Mouse (Mus musculus) cerebellum, adult 11 months (tissue): ENCODE measurements around the gene Bsn.
A peak's percentile ranks its signal among the peaks of the same experiment; 100 is the strongest.
"Not testable (repeated sequence)": the region's sequence is repeated elsewhere in the genome, so short reads cannot be mapped to it uniquely, and the experiment has no call there.

Experiments used
- DNase-seq: peaks from one replicate; pipeline ENCODE4 v3.0.0; 2022

The Bsn gene

GRCm38 (mm10) chr9:108147606-108148005 is 42.6 kb downstream of the Bsn start:
- no peak for DNase-seq

GRCm38 (mm10) chr9:108146451-108146850 is 43.7 kb downstream of the Bsn start:
- DNase-seq: peak; percentile 63

- DNase-seq: no peak
Observed at GRCm38 (mm10) chr9:108145740-108146139, 44.4 kb downstream of the Bsn start.

- DNase-seq: no peak
Observed at GRCm38 (mm10) chr9:108144371-108145270, 45.6 kb downstream of the Bsn start.

GRCm38 (mm10) chr9:108143470-108143869 is 46.7 kb downstream of the Bsn start:
- DNase-seq: no peak

GRCm38 (mm10) chr9:108141387-108141786 is 48.8 kb downstream of the Bsn start:
- no peak for DNase-seq

GRCm38 (mm10) chr9:108139963-108140695 is 50.1 kb downstream of the Bsn start:
- DNase-seq: no peak

GRCm38 (mm10) chr9:108139169-108139962 is 50.8 kb downstream of the Bsn start:
- peak; percentile 91 for DNase-seq

GRCm38 (mm10) chr9:108138118-108138517 is 52.1 kb downstream of the Bsn start:
- DNase-seq: no peak

- no peak for DNase-seq
Observed at GRCm38 (mm10) chr9:108137523-108137922, 52.7 kb downstream of the Bsn start.

- DNase-seq: peak; percentile 79
Observed at GRCm38 (mm10) chr9:108136930-108137462, 53.2 kb downstream of the Bsn start.

GRCm38 (mm10) chr9:108136225-108136624 is 54.0 kb downstream of the Bsn start:
- no peak for DNase-seq

GRCm38 (mm10) chr9:108135679-108136078 is 54.5 kb downstream of the Bsn start:
- not testable (repeated sequence) for DNase-seq

GRCm38 (mm10) chr9:108133478-108133877 is 56.7 kb downstream of the Bsn start:
- DNase-seq: peak; percentile 83

- DNase-seq: no peak
Observed at GRCm38 (mm10) chr9:108132373-108132772, 57.8 kb downstream of the Bsn start.

GRCm38 (mm10) chr9:108131502-108131901 is 58.7 kb downstream of the Bsn start:
- DNase-seq: no peak

GRCm38 (mm10) chr9:108129042-108129948 is 60.9 kb downstream of the Bsn start:
- peak; percentile 59 for DNase-seq

- DNase-seq: no peak
Observed at GRCm38 (mm10) chr9:108128248-108128647, 61.9 kb downstream of the Bsn start.

GRCm38 (mm10) chr9:108126436-108127180 is 63.6 kb downstream of the Bsn start:
- DNase-seq: no peak

- DNase-seq: no peak
Observed at GRCm38 (mm10) chr9:108125731-108126130, 64.5 kb downstream of the Bsn start.

GRCm38 (mm10) chr9:108123916-108124315 is 66.3 kb downstream of the Bsn start:
- no peak for DNase-seq
